Mouse (Mus musculus) lung, postnatal 0 days (tissue): ENCODE results near the gene Rtkn2.

Experiments used
- CTCF ChIP-seq: IDR thresholded peaks from 2 replicates; pipeline ENCODE4 v1.5.1; 2016; ENCODE audit warnings: antibody characterized with exemption, mild to moderate bottlenecking
- EP300 ChIP-seq: IDR thresholded peaks from 2 replicates; pipeline ENCODE4 v1.6.1; 2016; ENCODE audit warnings: antibody characterized with exemption, mild to moderate bottlenecking, control low read depth

GRCm38 (mm10) chr10:68095136-68095535, 115.8 kb downstream of the Rtkn2 start:
- TF ChIP-seq CTCF (no peak), EP300 (peak; percentile 97)
